Mouse (Mus musculus) induced T-regulatory cell, adult 2 months (primary cell): Measurements from ENCODE around the gene Tex22.

Experiments used
- DNase-seq: peaks from one replicate; pipeline ENCODE4 v3.0.0-alpha.2; 2012; ENCODE audit warnings: low read depth

Tex22 gene

GRCm38 (mm10) chr12:113074329-113075062, at the start of gene Tex22:
Tex22 (plus strand) TSS chr12:113074502.
- DNase-seq, result peak; percentile 89

GRCm38 (mm10) chr12:113026557-113026956, 47.7 kb upstream of the Tex22 start:
- peak; percentile 63 for DNase-seq

- DNase-seq, result no peak
Measured at GRCm38 (mm10) chr12:113027495-113027894, 46.8 kb upstream of the Tex22 start.

GRCm38 (mm10) chr12:113028067-113028466, 46.2 kb upstream of the Tex22 start:
- no peak for DNase-seq

- no peak for DNase-seq
Measured at GRCm38 (mm10) chr12:113028898-113029297, 45.4 kb upstream of the Tex22 start.

GRCm38 (mm10) chr12:113030046-113030445, 44.3 kb upstream of the Tex22 start:
- no peak for DNase-seq

- no peak for DNase-seq
Measured at GRCm38 (mm10) chr12:113030993-113031392, 43.3 kb upstream of the Tex22 start.

GRCm38 (mm10) chr12:113031441-113031840, 42.9 kb upstream of the Tex22 start:
- no peak for DNase-seq

GRCm38 (mm10) chr12:113032296-113033250, 41.7 kb upstream of the Tex22 start:
- DNase-seq, result no peak

GRCm38 (mm10) chr12:113035093-113035492, 39.2 kb upstream of the Tex22 start:
- DNase-seq, result no peak

- no peak for DNase-seq
Measured at GRCm38 (mm10) chr12:113036996-113037395, 37.3 kb upstream of the Tex22 start.

- no peak for DNase-seq
Measured at GRCm38 (mm10) chr12:113038414-113038813, 35.9 kb upstream of the Tex22 start.

- DNase-seq, result peak; percentile 47
Measured at GRCm38 (mm10) chr12:113041481-113042439, 32.5 kb upstream of the Tex22 start.

GRCm38 (mm10) chr12:113042543-113042942, 31.8 kb upstream of the Tex22 start:
- no peak for DNase-seq

- peak; percentile 56 for DNase-seq
Measured at GRCm38 (mm10) chr12:113044916-113045677, 29.2 kb upstream of the Tex22 start.

- peak; percentile 54 for DNase-seq
Measured at GRCm38 (mm10) chr12:113046861-113047260, 27.4 kb upstream of the Tex22 start.

- DNase-seq, result no peak
Measured at GRCm38 (mm10) chr12:113048103-113048502, 26.2 kb upstream of the Tex22 start.

- peak; percentile 77 for DNase-seq
Measured at GRCm38 (mm10) chr12:113049836-113050235, 24.5 kb upstream of the Tex22 start.

GRCm38 (mm10) chr12:113050671-113051070, 23.6 kb upstream of the Tex22 start:
- DNase-seq, result peak; percentile 66

GRCm38 (mm10) chr12:113051628-113052403, 22.5 kb upstream of the Tex22 start:
- DNase-seq, result no peak
